Mouse (Mus musculus) splenic B cell, adult 2 months (primary cell): ENCODE data around the gene Gpr141.
"Not testable (repeated sequence)": the region's sequence is repeated elsewhere in the genome, so short reads cannot be mapped to it uniquely, and the experiment has no call there.

Experiments
- DNase-seq: peaks from one replicate; pipeline ENCODE4 v3.0.0-alpha.2; 2011; ENCODE audit warnings: low read depth, low spot score
- H3K27me3 ChIP-seq: 2 replicates; pipeline ENCODE4 v1.6.1; 2012; ENCODE audit warnings: mild to moderate bottlenecking, low read length, moderate library complexity, mixed read lengths; ENCODE audit not compliant: control insufficient read depth, poor library complexity, insufficient read depth, severe bottlenecking
- H3K36me3 ChIP-seq: 2 replicates; pipeline ENCODE4 v1.6.1; 2012; ENCODE audit warnings: mild to moderate bottlenecking, low read length, moderate library complexity, mixed read lengths; ENCODE audit not compliant: control insufficient read depth, poor library complexity, insufficient read depth, severe bottlenecking

The Gpr141 gene

GRCm38 (mm10) chr13:19787946-19788345, 36.1 kb downstream of the Gpr141 start:
- not testable (repeated sequence) for H3K36me3 ChIP-seq, H3K27me3 ChIP-seq
- peak; percentile 56 for DNase-seq

- H3K36me3 ChIP-seq: no peaks in the 10 kb centered on the region
- DNase-seq: no peak
- H3K27me3 ChIP-seq: no peaks in the 10 kb centered on the region
Observed at GRCm38 (mm10) chr13:19770163-19770562, 53.9 kb downstream of the Gpr141 start.

GRCm38 (mm10) chr13:19767202-19767601, 56.9 kb downstream of the Gpr141 start:
- peak; percentile 13 for DNase-seq
- Histone ChIP-seq H3K27me3 (no peaks in the 10 kb centered on the region), H3K36me3 (no peaks in the 10 kb centered on the region)

GRCm38 (mm10) chr13:19764276-19764675, 59.8 kb downstream of the Gpr141 start:
- Histone ChIP-seq H3K27me3 (no peaks in the 10 kb centered on the region), H3K36me3 (no peaks in the 10 kb centered on the region)
- no peak for DNase-seq

- no peaks in the 10 kb centered on the region for H3K27me3 ChIP-seq
Observed at GRCm38 (mm10) chr13:19763211-19763610, 60.8 kb downstream of the Gpr141 start.

GRCm38 (mm10) chr13:19745741-19746140, 78.3 kb downstream of the Gpr141 start:
- H3K36me3 ChIP-seq: no peaks in the 10 kb centered on the region
- H3K27me3 ChIP-seq: no peaks in the 10 kb centered on the region
- no peak for DNase-seq

More at GRCm38 (mm10) chr13:19763211-19763610, 60.8 kb downstream of the Gpr141 start:
- DNase-seq: no peak
- H3K36me3 ChIP-seq: no peaks in the 10 kb centered on the region

- H3K36me3 ChIP-seq: no peaks in the 10 kb centered on the region
- no peaks in the 10 kb centered on the region for H3K27me3 ChIP-seq
- DNase-seq: no peak
Observed at GRCm38 (mm10) chr13:19744536-19744935, 79.5 kb downstream of the Gpr141 start.

GRCm38 (mm10) chr13:19734597-19734996, 89.5 kb downstream of the Gpr141 start:
- Histone ChIP-seq H3K36me3 (no peaks in the 10 kb centered on the region), H3K27me3 (no peaks in the 10 kb centered on the region)
- DNase-seq: no peak

GRCm38 (mm10) chr13:19730826-19731225, 93.2 kb downstream of the Gpr141 start:
- H3K36me3 ChIP-seq: no peaks in the 10 kb centered on the region
- no peak for DNase-seq
- no peaks in the 10 kb centered on the region for H3K27me3 ChIP-seq

- Histone ChIP-seq H3K27me3 (no peaks in the 10 kb centered on the region), H3K36me3 (no peaks in the 10 kb centered on the region)
- DNase-seq: no peak
Observed at GRCm38 (mm10) chr13:19718954-19719353, 105.1 kb downstream of the Gpr141 start.

- no peaks in the 10 kb centered on the region for H3K36me3 ChIP-seq
- DNase-seq: no peak
- H3K27me3 ChIP-seq: no peaks in the 10 kb centered on the region
Observed at GRCm38 (mm10) chr13:19717201-19717600, 106.9 kb downstream of the Gpr141 start.

- no peaks in the 10 kb centered on the region for H3K36me3 ChIP-seq
- no peak for DNase-seq
- H3K27me3 ChIP-seq: no peaks in the 10 kb centered on the region
Observed at GRCm38 (mm10) chr13:19703806-19704205, 120.3 kb downstream of the Gpr141 start.

- no peak for DNase-seq
- H3K36me3 ChIP-seq: no peaks in the 10 kb centered on the region
- no peaks in the 10 kb centered on the region for H3K27me3 ChIP-seq
Observed at GRCm38 (mm10) chr13:19701443-19702078, 122.5 kb downstream of the Gpr141 start.

- no peaks in the 10 kb centered on the region for H3K36me3 ChIP-seq
- H3K27me3 ChIP-seq: no peaks in the 10 kb centered on the region
- no peak for DNase-seq
Observed at GRCm38 (mm10) chr13:19700733-19701442, 123.2 kb downstream of the Gpr141 start.
